Mouse (Mus musculus) CH12.LX (cell line): Measurements from ENCODE around the gene Hcar2. TPM values are rescaled to one million over a fixed set of nuclear protein-coding genes. Genes with fewer than 3 reads are reported as not detected.

ENCODE experiments used
- DNase-seq: peaks from one replicate; pipeline ENCODE4 v3.0.0-alpha.2; 2013; ENCODE audit errors: extremely low read depth
- H3K27ac ChIP-seq: 2 replicates; pipeline ENCODE4 v1.5.1; 2012; ENCODE audit warnings: low read depth, mild to moderate bottlenecking, control low read depth, moderate library complexity; ENCODE audit not compliant: insufficient read depth
- H3K27me3 ChIP-seq: replicated peaks from 2 replicates; pipeline ENCODE3; 2012; ENCODE audit warnings: inconsistent platforms
- H3K36me3 ChIP-seq, 2 experiments: replicated peaks in 1 of 2; 2 replicates each; pipeline versions ENCODE3 to v1.6.1; 2012; ENCODE audit warnings: inconsistent platforms in 1 of 2, low read length in 1 of 2, mild to moderate bottlenecking in 1 of 2, mixed read lengths in 1 of 2, moderate library complexity in 1 of 2; ENCODE audit not compliant: control insufficient read depth in 1 of 2, insufficient read depth in 1 of 2
- H3K4me1 ChIP-seq, 2 experiments: 2 replicates each; pipeline ENCODE4 v1.6.1; 2012; ENCODE audit warnings: inconsistent platforms in 1 of 2, moderate library complexity in 1 of 2; ENCODE audit not compliant: insufficient read depth in 2 of 2, control insufficient read depth in 1 of 2
- H3K4me2 ChIP-seq: 2 replicates; pipeline ENCODE4 v1.6.1; 2012; ENCODE audit warnings: low read depth, mild to moderate bottlenecking, control low read depth; ENCODE audit not compliant: poor library complexity, insufficient read depth, severe bottlenecking
- H3K4me3 ChIP-seq, 3 experiments: fragments of 150-350 bp in 1 of 3; sonication (generic) in 1 of 3; replicated peaks in 1 of 3; 2 replicates each; pipeline versions ENCODE3 to v1.5.1; 2011 to 2012; ENCODE audit warnings: low read depth in 2 of 3, low read length in 2 of 3, mild to moderate bottlenecking in 2 of 3, moderate library complexity in 2 of 3, control low read depth in 1 of 3, improper control_type of control experiment in 1 of 3, inconsistent platforms in 1 of 3, mixed read lengths in 1 of 3; ENCODE audit not compliant: poor library complexity in 1 of 3
- H3K79me2 ChIP-seq: replicated peaks from 2 replicates; pipeline ENCODE4 v1.6.1; 2012; ENCODE audit warnings: mild to moderate bottlenecking, moderate library complexity; ENCODE audit not compliant: control insufficient read depth, poor library complexity, insufficient read depth, severe bottlenecking; ENCODE audit errors: extremely low read depth
- H3K9ac ChIP-seq: 2 replicates; pipeline ENCODE4 v1.6.1; 2012; ENCODE audit warnings: low read depth, mild to moderate bottlenecking, control low read depth, moderate library complexity; ENCODE audit not compliant: insufficient read depth
- H3K9me3 ChIP-seq: replicated peaks from 2 replicates; pipeline ENCODE3; 2012; ENCODE audit warnings: low read length, inconsistent platforms, mixed read lengths
- BHLHE40 ChIP-seq: IDR thresholded peaks from 2 replicates; pipeline ENCODE4 v1.6.1; 2011; ENCODE audit warnings: mild to moderate bottlenecking, low read depth, low read length, improper control_type of control experiment
- CHD1 ChIP-seq: IDR thresholded peaks from 2 replicates; pipeline ENCODE4 v1.6.1; 2012; ENCODE audit warnings: low read depth, low read length, improper control_type of control experiment, inconsistent platforms
- CHD2 ChIP-seq: IDR thresholded peaks from 2 replicates; pipeline ENCODE4 v1.6.1; 2011; ENCODE audit warnings: low read length, improper control_type of control experiment
- CTCF ChIP-seq, 2 experiments: IDR thresholded peaks in 1 of 2; conservative IDR thresholded peaks in 1 of 2; 2 replicates each; pipeline ENCODE4 v1.5.1; 2011 to 2012; ENCODE audit warnings: low read depth in 2 of 2, low read length in 2 of 2, improper control_type of control experiment in 1 of 2, inconsistent platforms in 1 of 2, mild to moderate bottlenecking in 1 of 2, moderate library complexity in 1 of 2
- E2F4 ChIP-seq: IDR thresholded peaks from 2 replicates; pipeline ENCODE4 v1.6.1; 2011; ENCODE audit warnings: low read depth, low read length, improper control_type of control experiment; ENCODE audit not compliant: insufficient replicate concordance
- ELF1 ChIP-seq: IDR thresholded peaks from 2 replicates; pipeline ENCODE4 v1.6.1; 2014; ENCODE audit warnings: low read depth, mild to moderate bottlenecking, inconsistent platforms, low read length, improper control_type of control experiment
- EP300 ChIP-seq: IDR thresholded peaks from 2 replicates; pipeline ENCODE4 v1.6.1; 2011; ENCODE audit warnings: low read length, improper control_type of control experiment
- ETS1 ChIP-seq: conservative IDR thresholded peaks from 2 replicates; pipeline ENCODE4 v1.6.1; 2012; ENCODE audit warnings: low read depth, mild to moderate bottlenecking, inconsistent platforms, low read length, improper control_type of control experiment, moderate library complexity
- GABPA ChIP-seq: IDR thresholded peaks from 2 replicates; pipeline ENCODE4 v1.6.1; 2012; ENCODE audit warnings: low read depth, low read length, improper control_type of control experiment, inconsistent platforms; ENCODE audit not compliant: insufficient replicate concordance
- HCFC1 ChIP-seq: IDR thresholded peaks from 2 replicates; pipeline ENCODE4 v1.6.1; 2012; ENCODE audit warnings: low read depth, mild to moderate bottlenecking, inconsistent platforms, low read length, improper control_type of control experiment
- IRF4 ChIP-seq: IDR thresholded peaks from 2 replicates; pipeline ENCODE4 v1.6.1; 2014; ENCODE audit warnings: low read depth, mild to moderate bottlenecking, inconsistent platforms, low read length, improper control_type of control experiment
- JUN ChIP-seq: IDR thresholded peaks from 2 replicates; pipeline ENCODE4 v1.6.1; 2011; ENCODE audit warnings: low read depth, mild to moderate bottlenecking, low read length, improper control_type of control experiment, moderate library complexity; ENCODE audit not compliant: insufficient read depth
- JUND ChIP-seq: conservative IDR thresholded peaks from 2 replicates; pipeline ENCODE4 v1.6.1; 2011; ENCODE audit warnings: low read depth, low read length, improper control_type of control experiment
- KAT2A ChIP-seq: IDR thresholded peaks from 2 replicates; pipeline ENCODE4 v1.6.1; 2012; ENCODE audit warnings: low read length, improper control_type of control experiment, inconsistent platforms; ENCODE audit not compliant: insufficient replicate concordance
- MAFK ChIP-seq: IDR thresholded peaks from 2 replicates; pipeline ENCODE4 v1.6.1; 2011; ENCODE audit warnings: low read length, improper control_type of control experiment; ENCODE audit not compliant: insufficient replicate concordance
- MAX ChIP-seq: IDR thresholded peaks from 2 replicates; pipeline ENCODE4 v1.6.1; 2011; ENCODE audit warnings: low read length, improper control_type of control experiment
- MAZ ChIP-seq: IDR thresholded peaks from 2 replicates; pipeline ENCODE4 v1.6.1; 2012; ENCODE audit warnings: low read depth, mild to moderate bottlenecking, inconsistent platforms, low read length, improper control_type of control experiment, moderate library complexity
- MEF2A ChIP-seq: IDR thresholded peaks from 2 replicates; pipeline ENCODE4 v1.6.1; 2014; ENCODE audit warnings: low read depth, mild to moderate bottlenecking, inconsistent platforms, low read length, improper control_type of control experiment, borderline replicate concordance
- MXI1 ChIP-seq: IDR thresholded peaks from 2 replicates; pipeline ENCODE4 v1.6.1; 2011; ENCODE audit warnings: mild to moderate bottlenecking, low read depth, low read length, improper control_type of control experiment
- MYC ChIP-seq: IDR thresholded peaks from 2 replicates; pipeline ENCODE4 v1.6.1; 2011; ENCODE audit warnings: low read depth, mild to moderate bottlenecking, improper control_type of control experiment, low read length
- NELFE ChIP-seq: IDR thresholded peaks from 2 replicates; pipeline ENCODE4 v1.6.1; 2011; ENCODE audit warnings: low read depth, low read length, improper control_type of control experiment
- NRF1 ChIP-seq: IDR thresholded peaks from 2 replicates; pipeline ENCODE4 v1.6.1; 2014; ENCODE audit warnings: low read depth, mild to moderate bottlenecking, inconsistent platforms, low read length, improper control_type of control experiment, moderate library complexity
- PAX5 ChIP-seq: IDR thresholded peaks from 2 replicates; pipeline ENCODE4 v1.6.1; 2012; ENCODE audit warnings: low read length, inconsistent platforms, mixed read lengths
- POLR2A ChIP-seq: IDR thresholded peaks from 2 replicates; pipeline ENCODE4 v1.6.1; 2011; ENCODE audit warnings: low read depth, mild to moderate bottlenecking, improper control_type of control experiment, low read length
- POLR2AphosphoS2 ChIP-seq: IDR thresholded peaks from 2 replicates; pipeline ENCODE4 v1.6.1; 2011; ENCODE audit warnings: low read depth, low read length, improper control_type of control experiment
- RAD21 ChIP-seq: IDR thresholded peaks from 2 replicates; pipeline ENCODE4 v1.6.1; 2011; ENCODE audit warnings: low read depth, mild to moderate bottlenecking, low read length, improper control_type of control experiment, moderate library complexity
- RCOR1 ChIP-seq: conservative IDR thresholded peaks from 2 replicates; pipeline ENCODE4 v1.6.1; 2012; ENCODE audit warnings: low read depth, mild to moderate bottlenecking, inconsistent platforms, low read length, improper control_type of control experiment
- SIN3A ChIP-seq: IDR thresholded peaks from 2 replicates; pipeline ENCODE4 v1.6.1; 2012; ENCODE audit warnings: low read length, improper control_type of control experiment, inconsistent platforms
- SMC3 ChIP-seq: IDR thresholded peaks from 2 replicates; pipeline ENCODE4 v1.6.1; 2011; ENCODE audit warnings: low read depth, low read length, improper control_type of control experiment
- TBP ChIP-seq: conservative IDR thresholded peaks from 2 replicates; pipeline ENCODE4 v1.6.1; 2011; ENCODE audit warnings: low read depth, low read length, improper control_type of control experiment
- TCF12 ChIP-seq: IDR thresholded peaks from 2 replicates; pipeline ENCODE4 v1.6.1; 2014; ENCODE audit warnings: low read depth, mild to moderate bottlenecking, inconsistent platforms, low read length, improper control_type of control experiment
- UBTF ChIP-seq: IDR thresholded peaks from 2 replicates; pipeline ENCODE4 v1.6.1; 2012; ENCODE audit warnings: low read depth, mild to moderate bottlenecking, inconsistent platforms, low read length, improper control_type of control experiment, moderate library complexity
- USF1 ChIP-seq: IDR thresholded peaks from 2 replicates; pipeline ENCODE4 v1.6.1; 2014; ENCODE audit warnings: low read depth, mild to moderate bottlenecking, inconsistent platforms, low read length, improper control_type of control experiment
- USF2 ChIP-seq: conservative IDR thresholded peaks from 2 replicates; pipeline ENCODE4 v1.6.1; 2011; ENCODE audit warnings: low read depth, low read length, improper control_type of control experiment
- ZC3H11A ChIP-seq: IDR thresholded peaks from 2 replicates; pipeline ENCODE4 v1.6.1; 2012; ENCODE audit warnings: low read depth, mild to moderate bottlenecking, inconsistent platforms, low read length, improper control_type of control experiment
- ZKSCAN1 ChIP-seq: IDR thresholded peaks from 2 replicates; pipeline ENCODE4 v1.6.1; 2012; ENCODE audit warnings: low read depth, inconsistent platforms, low read length, improper control_type of control experiment, borderline replicate concordance
- ZMIZ1 ChIP-seq: IDR thresholded peaks from 2 replicates; pipeline ENCODE4 v1.6.1; 2012; ENCODE audit warnings: low read depth, mild to moderate bottlenecking, inconsistent platforms, low read length, improper control_type of control experiment
- ZNF384 ChIP-seq: IDR thresholded peaks from 2 replicates; pipeline ENCODE4 v1.6.1; 2012; ENCODE audit warnings: low read depth, low read length, improper control_type of control experiment, inconsistent platforms
- dilution Hi-C: fragments of 300-500 bp; cut with MboI; formaldehyde crosslinking; loops from 2 replicates; pipeline ENCODE4 v1.14.3; 2020; ENCODE audit warnings: low sequenced_read_pairs; ENCODE audit not compliant: extremely low pct_unique_long_range_greater_than_20kb, extremely low pct_ligation_motif_present
- in situ Hi-C: fragments of 300-500 bp; cut with MboI; formaldehyde crosslinking; loops from 3 replicates; pipeline ENCODE4 v1.14.3; 2019; ENCODE audit warnings: low sequenced_read_pairs, low pct_ligation_motif_present, low pct_unique_long_range_greater_than_20kb, mixed read lengths
- polyA plus RNA-seq: library from polyadenylated mRNA; unstranded; fragments of >175 nt; gene quantifications from 2 replicates; pipeline ENCODE4 v1.2.1, GENCODE M21; 2012; ENCODE audit warnings: low read depth; ENCODE audit not compliant: insufficient read length
- total RNA-seq, 2 experiments: library from RNA; depleted of rRNA; stranded (reverse); fragments of 300-350 nt in 1 of 2; fragments of >200 nt in 1 of 2; gene quantifications; 2 replicates each; pipeline ENCODE4 v1.2.3; 2012 to 2014

Gene Hcar2
- total and polyA plus RNA-seq, 3 experiments = not detected

DNA sequence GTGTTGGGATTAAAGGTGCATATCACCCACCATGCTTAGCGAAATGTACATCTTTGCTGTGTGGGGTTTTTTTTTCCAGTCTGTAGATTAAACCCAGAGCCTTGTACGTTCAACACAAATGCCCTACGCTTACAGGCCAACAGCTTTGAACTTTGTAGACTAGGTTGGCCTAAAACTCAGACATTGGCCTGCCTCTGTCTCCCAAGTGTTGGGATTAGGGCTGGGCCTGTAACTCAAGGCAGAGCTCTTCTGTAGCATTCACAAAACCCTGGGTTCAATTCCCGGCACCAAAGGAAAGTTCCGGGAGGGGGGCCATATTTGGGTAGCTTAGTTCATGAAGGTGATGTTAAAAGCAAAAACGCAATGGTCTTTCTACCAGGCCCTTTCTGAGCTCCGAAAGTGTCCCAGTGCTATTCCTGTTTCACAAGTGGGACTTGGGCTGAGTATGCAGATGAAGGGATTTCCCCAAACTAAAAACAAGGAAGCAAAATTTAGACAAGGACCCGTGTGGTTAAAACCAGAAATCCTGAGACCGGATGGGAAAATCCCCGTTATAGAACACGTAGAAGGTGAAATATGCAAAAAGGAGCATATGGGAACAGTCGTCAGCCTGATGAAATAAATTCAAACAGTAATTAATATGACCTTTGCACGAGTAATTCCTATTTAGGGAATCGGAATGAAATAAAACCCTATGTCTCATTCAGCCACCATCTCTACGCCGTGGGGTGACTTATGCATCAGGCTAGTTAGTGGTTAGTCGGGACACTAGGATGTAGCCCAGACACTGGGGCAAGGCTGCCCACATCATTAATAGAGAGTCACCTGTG, 41.1 kb upstream of the Hcar2 start:
- dilution Hi-C loops = no loop called here
- H3K9ac ChIP-seq = peak overlapping the region; percentile 46
- peak; percentile 88 for DNase-seq

DNA sequence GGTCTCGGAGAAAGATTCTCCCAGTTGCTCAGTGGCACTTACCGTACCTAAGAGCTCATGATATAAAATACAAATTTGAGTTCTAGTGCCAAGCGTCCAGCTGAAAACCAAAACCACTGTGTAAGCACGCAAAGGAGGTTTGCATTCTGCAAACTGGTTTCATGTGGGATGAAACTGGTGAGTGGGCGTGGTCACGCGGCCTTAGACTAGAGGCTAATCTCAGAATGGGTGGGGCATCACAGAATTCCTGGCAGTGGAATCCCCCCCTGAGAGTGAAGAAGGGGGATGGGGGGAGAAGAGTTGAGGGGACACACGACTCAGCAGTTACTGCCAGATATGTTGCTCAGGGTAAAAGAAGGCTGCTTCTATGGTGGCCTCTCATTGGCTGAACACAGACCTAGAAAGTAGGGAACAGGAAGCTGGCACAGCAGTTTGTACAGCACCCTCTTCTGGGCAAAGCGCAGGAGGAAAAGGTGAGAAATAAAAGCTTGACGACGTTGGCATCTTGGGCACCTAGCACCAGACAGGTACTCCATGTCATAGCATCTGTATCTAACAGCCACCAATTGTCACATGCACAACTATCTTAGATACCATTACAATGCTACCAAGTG, 38.9 kb upstream of the Hcar2 start:
- DNase-seq = no peak
- dilution Hi-C loops = no loop called here
- H3K9me3 ChIP-seq = peaks cover 3% of the 10 kb centered on the region
- H3K36me3 ChIP-seq = peaks cover 5 to 11% of the 10 kb centered on the region in 2 experiments
- no peak for TF ChIP-seq MEF2A
- TF ChIP-seq CTCF (conservative IDR thresholded peaks at IDR 0.05 in 1 of 2, IDR thresholded peaks at IDR 0.05 in 1 of 2; ENCODE audit: low read depth in 2 of 2, low read length in 2 of 2) = peak in 1 of 2 experiments; percentile 1; a peak in 1 of 4 replicates
- TF ChIP-seq ETS1 = no peak
- peaks cover 18% of the 10 kb centered on the region for H3K79me2 ChIP-seq
- H3K4me3 ChIP-seq = no peak overlapping the region
- H3K4me1 ChIP-seq = peaks cover 11 to 27% of the 10 kb centered on the region in 2 experiments
- H3K4me2 ChIP-seq = no peak overlapping the region
- no peaks in the 10 kb centered on the region for H3K27me3 ChIP-seq
- in situ Hi-C loops = loop anchor here (25.0 kb wide), 1 partner anchor 267 kb away; no protein-coding TSS in a partner anchor
- H3K27ac ChIP-seq = no peak overlapping the region
- no peak overlapping the region for H3K9ac ChIP-seq

More for the DNA sequence above, 41.1 kb upstream of the Hcar2 start:
- Histone ChIP-seq H3K9me3 (peaks cover 3% of the 10 kb centered on the region), H3K27me3 (no peaks in the 10 kb centered on the region), H3K36me3 (peaks cover 15 to 31% of the 10 kb centered on the region in 2 experiments), H3K4me3 (peak overlapping the region; percentile 33 to 80 (median 50)), H3K4me1 (peaks cover 17 to 35% of the 10 kb centered on the region in 2 experiments), H3K4me2 (peak overlapping the region; percentile 87), H3K79me2 (peaks cover 24% of the 10 kb centered on the region), H3K27ac (peak overlapping the region; percentile 91)
- in situ Hi-C loops = loop anchor here (5.0 to 25.0 kb wide), 2 partner anchors 84 to 269 kb away; no protein-coding TSS in a partner anchor
- TF ChIP-seq IRF4 (peak; percentile 74), MXI1 (no peak), MAZ (peak; percentile 41; the same call in 1 of the 2 replicates), UBTF (no peak), MYC (no peak; the same call in 1 of the 2 replicates), TCF12 (peak; percentile 55; the same call in 1 of the 2 replicates), CHD1 (no peak), MAFK (peak; percentile 51; the same call in 1 of the 2 replicates), JUN (peak; percentile 58; the same call in 1 of the 2 replicates), JUND (peak; percentile 38; the same call in 1 of the 2 replicates), KAT2A (0 out of 2 replicates have a peak, but pooled peaks have one; percentile 44), USF2 (no peak), SMC3 (no peak), ZKSCAN1 (no peak), ZC3H11A (0 out of 2 replicates have a peak, but pooled peaks have one; percentile 7), RAD21 (no peak), NELFE (no peak), BHLHE40 (peak; percentile 71), EP300 (peak; percentile 92), TBP (peak; percentile 95), SIN3A (no peak), POLR2AphosphoS2 (no peak; the same call in 1 of the 2 replicates), ETS1 (peak; percentile 83), RCOR1 (no peak; the same call in none of the 2 replicates), POLR2A (peak; percentile 74), CHD2 (no peak), HCFC1 (no peak), MAX (peak; percentile 62; the same call in 1 of the 2 replicates), PAX5 (no peak), MEF2A (peak; percentile 89), ELF1 (0 out of 2 replicates have a peak, but pooled peaks have one; percentile 43), NRF1 (no peak), GABPA (no peak), ZMIZ1 (peak; percentile 97), ZNF384 (no peak), USF1 (no peak), CTCF (conservative IDR thresholded peaks at IDR 0.05 in 1 of 2, IDR thresholded peaks at IDR 0.05 in 1 of 2; ENCODE audit: low read depth in 2 of 2, low read length in 2 of 2) (no peak; a peak in 1 of 4 replicates), E2F4 (no peak)
